Mouse (Mus musculus) T-helper 17 cell (primary cell): Measurements from ENCODE around the gene Ccdc24.

Experiments
- in situ Hi-C, 2 experiments: fragments of 300-600 bp; cut with MboI, MseI; formaldehyde crosslinking; loops; 1 replicate in 1 of 2; 2 replicates in 1 of 2; pipeline ENCODE4 v1.15.1; 2025; ENCODE audit warnings: high pct_unique_total_duplicates in 2 of 2

The Ccdc24 gene

DNA sequence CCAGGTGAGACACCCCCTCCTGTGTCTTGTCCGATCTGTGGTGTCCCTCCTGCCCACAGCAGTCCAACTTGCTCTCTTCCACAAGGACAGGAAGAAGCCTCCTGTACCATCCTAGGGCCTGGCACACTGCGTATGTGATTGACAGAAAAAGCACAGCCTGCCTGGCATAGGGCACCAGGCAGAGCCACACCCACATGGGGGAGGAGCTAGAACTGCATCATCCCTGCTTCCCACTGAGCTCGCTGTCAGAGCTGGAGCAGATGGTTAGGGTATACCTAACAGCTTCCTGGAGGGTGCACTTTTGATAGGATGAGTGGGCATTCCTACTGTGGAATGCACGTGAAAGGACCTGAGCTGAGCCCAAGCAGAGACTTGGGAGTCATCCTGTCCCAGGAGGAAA, 9.5 kb downstream of the Ccdc24 start:
- in situ Hi-C loops, result loop anchor here in 1 of 2 experiments (5.0 kb wide), 1 partner anchor 156 kb away; no protein-coding TSS in a partner anchor

DNA sequence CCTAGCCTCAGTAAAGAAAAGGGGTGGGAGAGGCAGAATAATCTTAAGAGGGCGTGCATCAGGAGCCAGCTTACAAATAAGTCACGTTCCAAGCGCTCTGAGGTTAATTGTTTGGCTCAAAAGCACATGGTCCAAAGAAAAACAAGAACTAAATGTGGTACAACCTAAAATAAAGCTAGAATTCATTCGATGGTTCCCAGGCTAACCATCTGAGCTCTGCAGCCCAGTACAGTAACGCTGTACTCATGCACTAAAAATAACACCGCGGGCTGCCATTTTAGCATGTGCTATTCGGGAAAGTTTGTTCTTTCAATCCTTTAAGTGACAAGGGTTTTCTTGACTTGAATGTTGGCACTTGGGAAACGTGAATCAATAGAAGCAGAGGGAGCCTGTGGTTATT, 11.8 kb downstream of the Ccdc24 start:
- in situ Hi-C loops, result loop anchor here in 1 of 2 experiments (5.0 kb wide), 1 partner anchor 153 kb away; no protein-coding TSS in a partner anchor

DNA sequence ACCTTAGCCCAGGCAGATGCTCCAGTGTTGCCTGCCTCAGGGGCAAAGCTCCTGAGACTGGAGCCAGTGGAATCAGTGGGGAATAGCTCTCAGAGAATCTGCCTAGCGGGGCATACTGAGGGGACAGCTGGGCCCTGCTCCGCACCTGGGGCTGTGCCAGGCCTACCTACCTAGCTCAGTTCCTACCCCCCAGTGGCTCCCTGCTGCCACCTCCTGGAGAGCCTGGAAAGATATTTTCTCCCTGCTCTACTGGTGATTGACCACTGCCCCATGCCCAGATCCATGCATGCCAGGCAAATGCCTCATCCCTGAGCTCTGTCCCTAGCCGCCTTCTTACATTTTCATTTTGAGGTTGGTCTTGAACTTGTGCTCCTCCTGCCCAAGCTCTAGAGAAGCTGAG, 13.6 kb downstream of the Ccdc24 start:
- in situ Hi-C loops, result no loop called here

DNA sequence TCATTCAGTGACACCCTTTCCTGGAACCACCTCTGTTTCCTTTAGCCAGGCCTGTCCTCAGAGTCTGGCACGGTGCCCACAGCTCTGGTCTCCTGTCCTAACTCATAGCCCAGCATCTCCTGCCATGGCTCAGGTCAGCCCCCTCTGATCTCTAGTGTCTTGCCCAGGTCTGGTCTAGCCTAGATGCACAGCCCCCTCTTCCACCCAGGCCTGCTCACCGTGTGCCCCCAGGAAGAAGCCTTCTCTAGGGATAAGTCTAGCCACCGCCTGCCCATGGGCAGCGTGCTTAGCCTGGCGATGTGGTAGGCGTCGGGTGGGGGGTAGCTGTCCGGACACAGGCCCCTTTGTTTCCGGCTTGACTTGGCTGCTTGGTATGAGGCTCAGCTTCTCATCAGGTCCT, 17.2 kb downstream of the Ccdc24 start:
- in situ Hi-C loops, result no loop called here

DNA sequence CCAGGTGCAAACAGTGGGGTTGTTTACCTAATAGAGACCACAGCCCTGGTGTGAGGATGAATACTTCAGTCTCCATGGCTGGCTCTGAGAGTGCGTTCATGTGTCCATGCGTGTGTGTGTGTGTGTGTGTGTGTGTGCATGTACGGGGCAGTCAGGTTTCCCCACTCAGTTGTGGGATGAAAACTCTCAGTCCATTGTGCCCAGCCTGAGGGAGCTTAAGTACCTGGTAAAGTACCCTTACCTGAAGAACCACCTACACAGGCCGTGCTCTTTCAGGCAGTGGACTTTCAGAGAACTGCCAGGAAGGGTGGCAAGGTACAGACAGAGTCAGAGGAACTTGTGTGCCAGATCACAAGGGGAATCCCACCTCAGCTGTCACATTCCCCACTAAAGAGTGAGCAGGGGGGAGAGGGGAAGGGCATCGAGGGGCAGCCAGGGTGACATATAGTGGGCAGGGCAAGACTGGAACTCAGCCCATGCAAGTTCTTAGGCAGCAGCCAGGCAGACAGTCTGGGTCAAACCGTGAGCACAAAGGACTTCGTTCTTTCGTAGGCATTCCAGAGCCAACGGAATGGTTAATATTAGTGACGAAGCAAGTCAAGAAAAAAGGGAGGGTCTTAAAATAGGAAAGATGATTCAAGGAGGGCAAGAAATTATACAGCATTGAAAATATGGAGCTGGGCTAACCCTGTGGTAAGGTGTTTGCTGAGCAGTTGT, 20.0 kb downstream of the Ccdc24 start:
- in situ Hi-C loops, result no loop called here

DNA sequence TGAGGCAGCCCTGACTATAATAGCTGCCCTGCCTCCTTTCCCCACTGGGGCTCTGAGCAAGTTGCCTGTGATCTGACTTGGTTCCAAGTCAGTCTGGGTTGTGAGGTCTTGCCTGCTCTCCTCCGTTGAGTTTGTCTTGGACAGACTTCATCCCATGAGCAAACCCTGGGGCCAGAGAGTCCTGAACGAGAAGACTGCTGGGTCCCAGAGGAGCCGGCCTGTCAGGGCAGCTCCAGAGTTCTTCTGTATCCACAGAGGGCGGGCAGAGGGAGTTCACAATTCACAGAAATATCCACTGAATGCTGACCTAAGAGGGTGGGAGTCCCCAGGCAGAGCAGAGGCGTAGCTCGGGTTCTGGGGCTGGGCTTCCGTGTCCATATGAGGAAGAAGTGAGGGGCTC, 21.5 kb downstream of the Ccdc24 start:
- in situ Hi-C loops, result no loop called here

DNA sequence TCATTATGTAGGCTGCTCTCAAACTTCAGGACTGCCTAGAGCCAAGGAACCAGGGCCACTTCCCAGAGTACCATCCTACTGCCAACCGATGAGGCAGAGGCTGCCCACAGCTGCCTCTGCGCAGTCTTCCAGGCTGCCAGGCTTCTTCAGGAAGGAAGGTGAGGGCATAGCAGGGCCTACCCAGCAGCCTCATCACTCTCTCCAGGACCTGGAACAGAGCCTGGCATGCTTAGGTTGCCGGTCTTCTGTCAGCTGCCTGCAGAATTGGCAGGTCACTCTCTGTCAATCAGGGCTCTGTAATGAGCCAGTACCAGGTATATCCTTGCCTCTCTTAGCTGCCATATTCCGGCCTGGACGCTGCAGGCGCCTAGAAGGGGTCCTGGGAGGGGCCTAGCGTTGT, 22.2 kb downstream of the Ccdc24 start:
- in situ Hi-C loops, result no loop called here

DNA sequence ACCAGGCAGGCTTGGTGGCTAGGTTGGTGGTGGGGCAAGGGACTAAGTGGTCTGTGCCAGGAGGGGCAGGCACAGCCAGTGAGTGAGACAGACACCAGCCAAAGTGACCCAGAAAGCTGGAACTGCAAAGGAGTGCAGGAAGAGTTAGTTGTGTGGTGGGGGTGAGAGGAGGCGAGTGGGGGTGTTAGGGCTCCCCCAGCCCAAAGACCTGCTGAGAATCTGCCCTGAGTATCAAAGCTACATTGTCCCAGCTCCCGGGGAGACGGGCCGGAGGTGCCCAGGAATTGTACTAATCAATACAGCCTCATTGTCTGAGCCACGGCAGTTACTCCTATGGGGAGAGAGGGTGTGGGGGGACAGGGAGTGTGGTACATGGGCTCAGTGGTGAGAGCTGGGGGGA, 22.9 kb downstream of the Ccdc24 start:
- in situ Hi-C loops, result no loop called here

DNA sequence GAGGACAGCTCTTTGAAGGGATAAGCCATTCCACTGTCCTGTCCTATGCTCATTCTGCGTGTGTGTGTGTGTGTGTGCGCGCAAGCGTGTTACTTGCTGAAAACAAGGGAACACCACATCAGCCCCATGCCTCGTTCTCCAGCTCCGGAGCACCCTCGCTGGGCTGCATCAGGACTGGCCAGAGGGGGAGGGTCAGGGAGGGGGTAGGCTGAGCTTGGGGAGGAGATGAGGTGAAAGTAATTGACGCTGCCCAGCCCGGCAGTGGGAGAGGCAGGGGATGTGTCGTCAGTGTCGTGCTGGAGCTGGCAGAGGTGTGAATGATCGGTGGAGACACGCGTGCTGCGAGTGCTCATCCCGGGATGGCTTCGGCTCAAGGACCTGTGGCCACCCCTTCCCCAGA, 23.3 kb downstream of the Ccdc24 start:
- in situ Hi-C loops, result no loop called here

DNA sequence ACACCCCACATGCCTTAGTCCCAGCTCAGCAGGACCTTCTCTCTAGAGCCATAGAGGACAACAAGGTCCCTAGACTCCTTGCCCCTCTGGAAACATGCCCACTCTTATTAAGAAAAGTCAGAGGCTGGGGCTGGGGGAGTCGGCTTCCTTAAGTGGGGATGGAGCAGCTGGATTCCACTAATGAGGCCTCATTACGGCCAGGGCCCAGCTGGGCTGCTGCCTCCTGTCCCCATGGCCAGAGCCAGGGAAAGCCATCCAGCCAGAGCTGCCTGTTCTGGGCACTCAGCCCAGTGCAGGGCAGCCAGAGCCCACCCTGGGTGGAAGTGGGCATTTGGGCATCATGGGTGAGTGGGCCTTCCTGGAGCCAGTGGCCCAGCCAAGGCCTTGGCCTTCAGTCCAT, 25.3 kb downstream of the Ccdc24 start:
- in situ Hi-C loops, result no loop called here

DNA sequence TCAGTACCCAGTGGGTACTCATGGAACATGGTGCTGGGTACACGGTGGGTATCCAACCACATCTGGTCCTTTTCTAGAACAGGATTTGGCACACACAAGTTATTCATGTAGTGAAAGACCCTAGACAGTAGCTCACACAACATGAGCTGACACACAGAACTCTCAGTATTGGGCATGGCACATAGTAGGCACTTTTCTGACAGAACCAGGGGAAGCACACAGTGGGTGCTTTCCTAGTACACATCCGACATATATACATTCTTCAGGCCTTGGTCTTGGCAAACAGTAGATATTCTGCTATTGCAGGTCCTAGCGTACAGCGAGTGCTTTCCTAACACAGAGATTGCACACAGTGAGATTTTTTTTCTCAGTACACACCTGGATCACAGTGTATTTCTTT, 26.1 kb downstream of the Ccdc24 start:
- in situ Hi-C loops, result no loop called here

DNA sequence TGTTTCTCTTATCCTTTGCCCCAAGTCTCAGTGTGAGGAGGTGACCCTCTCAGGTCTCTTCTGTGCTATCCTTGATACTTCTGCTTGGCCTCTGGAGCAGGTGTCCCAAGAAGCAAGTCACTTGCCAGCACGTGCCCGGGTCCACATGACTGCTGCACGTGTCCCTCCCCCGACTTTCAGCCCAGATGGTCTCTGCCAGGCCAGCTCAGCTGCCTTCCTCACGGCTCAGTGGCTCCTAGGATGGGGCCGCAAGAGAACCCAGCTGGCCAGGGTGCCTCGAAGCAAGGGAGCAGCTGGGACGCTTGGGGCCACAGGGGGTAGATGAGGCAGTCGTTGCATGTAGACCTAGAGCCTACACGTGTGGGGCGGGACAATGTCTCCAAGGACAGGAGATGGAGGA, 27.0 kb downstream of the Ccdc24 start:
- in situ Hi-C loops, result no loop called here

DNA sequence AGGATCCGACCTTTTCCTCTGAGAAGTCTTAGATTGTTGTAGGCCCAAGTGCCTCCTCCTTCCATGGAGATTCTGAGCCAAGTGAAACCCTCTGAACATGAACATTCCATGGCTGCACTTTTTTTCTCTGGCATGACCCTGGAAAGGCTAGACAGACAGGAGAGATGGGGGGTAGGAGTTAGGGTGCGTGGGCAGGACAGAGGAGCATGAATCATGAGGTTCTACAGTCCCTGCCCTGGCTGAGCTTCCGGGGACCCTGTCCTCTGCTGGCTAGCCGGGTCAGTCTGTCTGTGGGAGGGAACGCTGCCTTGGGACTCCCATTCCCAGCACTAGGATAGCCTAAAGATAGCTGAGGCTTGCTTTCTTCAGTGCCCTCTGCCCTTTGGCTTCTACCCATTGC, 27.9 kb downstream of the Ccdc24 start:
- in situ Hi-C loops, result no loop called here

DNA sequence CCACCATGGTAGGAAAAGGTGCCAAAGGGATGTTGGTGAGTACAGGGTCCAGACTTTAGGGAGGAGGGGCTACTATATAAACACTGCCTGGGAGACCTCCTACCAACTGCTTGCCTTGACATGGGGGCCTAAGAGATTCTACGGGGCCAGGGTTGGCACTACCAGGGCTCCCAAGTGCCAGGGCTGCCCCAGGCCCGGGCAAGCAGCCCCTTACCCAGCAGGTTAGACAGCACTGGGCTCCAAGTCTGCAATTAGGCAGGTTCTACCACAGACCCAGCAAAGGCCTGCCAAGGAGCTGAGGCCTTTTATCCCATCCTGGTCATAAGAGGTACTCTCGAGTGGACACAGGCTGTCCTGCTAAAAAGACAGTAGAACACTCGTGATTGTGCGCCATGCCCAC, 29.3 kb downstream of the Ccdc24 start:
- in situ Hi-C loops, result no loop called here

DNA sequence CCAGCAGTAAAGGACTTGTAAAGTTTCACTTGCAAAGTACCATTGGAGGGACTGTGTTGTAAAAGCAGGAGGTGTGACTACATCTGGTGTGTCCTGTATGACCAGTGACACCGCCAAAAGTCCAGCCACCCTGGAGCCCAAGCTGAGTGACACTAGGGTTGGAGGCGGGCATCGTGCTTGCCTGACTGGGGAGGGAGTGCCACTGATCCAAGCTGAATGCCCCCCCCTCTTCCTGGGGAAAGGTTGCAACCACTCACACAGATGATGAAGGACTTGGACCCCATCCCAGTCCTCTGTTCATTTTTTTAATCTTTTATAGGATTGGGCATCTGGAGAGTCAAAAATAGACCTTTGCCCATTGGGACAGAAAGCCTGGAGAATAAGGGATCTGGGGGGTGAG, 30.8 kb downstream of the Ccdc24 start:
- in situ Hi-C loops, result no loop called here

DNA sequence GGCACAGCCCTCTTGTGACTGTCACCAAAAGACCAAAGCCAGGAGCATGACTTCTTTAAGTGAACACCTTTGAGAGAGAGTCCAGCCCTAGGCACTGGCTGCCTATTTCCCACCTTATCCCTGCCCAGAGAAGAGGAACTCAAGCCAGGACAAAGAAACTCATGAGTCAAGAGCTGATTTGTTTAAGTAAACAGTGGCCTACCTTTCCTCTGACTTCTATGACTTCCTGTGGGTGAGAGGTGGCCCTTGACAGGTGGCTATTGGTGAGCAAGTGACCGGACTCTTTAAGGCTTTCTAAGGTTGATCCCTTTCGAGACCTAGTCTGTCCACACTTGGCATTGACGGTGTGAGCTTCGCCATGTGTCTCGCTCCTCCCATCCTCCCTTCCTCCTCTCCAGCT, 31.5 kb downstream of the Ccdc24 start:
- in situ Hi-C loops, result no loop called here

DNA sequence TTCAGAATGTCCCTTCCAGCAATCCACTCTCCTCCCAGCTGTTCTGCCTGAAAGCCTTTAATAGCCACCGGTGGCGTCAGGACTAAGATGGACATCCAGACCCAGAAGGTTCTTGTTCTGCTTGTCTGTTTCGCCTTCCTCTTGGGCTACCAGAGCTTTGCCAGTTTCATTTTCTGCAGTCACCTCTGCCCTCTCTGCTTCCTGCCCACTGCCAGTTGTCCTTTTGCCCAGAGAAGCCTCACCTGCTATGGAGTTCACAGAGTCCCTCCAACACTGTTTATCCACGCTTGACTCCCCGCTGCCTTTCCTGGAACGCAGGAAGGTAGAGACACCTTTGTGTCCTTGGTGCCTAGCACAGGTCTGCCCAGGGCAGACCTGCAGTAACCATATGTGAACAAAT, 33.0 kb downstream of the Ccdc24 start:
- in situ Hi-C loops, result no loop called here

DNA sequence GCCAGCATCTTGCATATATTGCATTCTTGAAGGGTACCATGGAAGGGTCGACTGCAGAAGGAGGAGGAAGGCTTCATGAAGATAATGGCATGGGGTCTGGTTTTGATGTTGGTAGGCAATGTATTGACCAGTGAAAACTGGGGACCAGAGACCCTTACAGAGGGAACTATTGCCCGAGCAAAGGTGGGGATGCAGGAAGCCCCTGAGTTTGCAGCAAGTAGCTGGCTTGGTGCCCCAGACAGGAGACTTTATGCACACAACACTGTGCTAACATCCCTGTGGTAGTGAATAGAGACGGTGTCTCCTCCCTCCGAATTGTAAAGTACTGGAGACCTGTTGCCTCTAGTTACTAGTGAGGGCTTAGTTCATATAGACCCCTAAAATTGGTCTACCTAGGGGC, 35.1 kb downstream of the Ccdc24 start:
- in situ Hi-C loops, result no loop called here

DNA sequence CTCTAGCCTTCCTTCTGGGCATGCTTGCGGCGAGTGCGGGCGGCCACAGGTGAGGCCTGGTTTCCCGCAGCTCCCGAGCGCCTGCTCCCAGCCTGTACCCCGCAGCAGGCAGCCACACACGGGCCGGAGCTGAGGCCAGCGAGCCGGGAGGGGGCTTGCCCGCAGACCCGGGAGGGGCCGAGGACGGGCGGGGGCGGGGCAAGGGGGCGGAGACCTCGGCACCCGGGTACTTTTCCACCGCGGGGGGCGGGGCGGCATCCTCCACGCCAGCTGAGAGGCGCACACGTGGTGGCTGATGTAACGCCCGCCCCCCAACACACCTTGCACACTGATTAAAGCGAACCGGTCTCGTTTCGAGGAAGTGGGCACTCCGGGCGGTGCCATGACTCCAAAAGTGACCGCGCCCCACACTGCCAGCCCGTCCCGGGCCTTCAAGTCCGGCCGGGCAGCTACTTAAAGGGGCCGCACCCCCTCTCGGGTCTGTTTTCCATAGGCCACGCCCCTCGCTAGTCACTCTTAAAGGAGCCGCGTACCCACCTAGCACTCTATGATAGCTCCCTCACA, 36.1 kb downstream of the Ccdc24 start:
- in situ Hi-C loops, result no loop called here

DNA sequence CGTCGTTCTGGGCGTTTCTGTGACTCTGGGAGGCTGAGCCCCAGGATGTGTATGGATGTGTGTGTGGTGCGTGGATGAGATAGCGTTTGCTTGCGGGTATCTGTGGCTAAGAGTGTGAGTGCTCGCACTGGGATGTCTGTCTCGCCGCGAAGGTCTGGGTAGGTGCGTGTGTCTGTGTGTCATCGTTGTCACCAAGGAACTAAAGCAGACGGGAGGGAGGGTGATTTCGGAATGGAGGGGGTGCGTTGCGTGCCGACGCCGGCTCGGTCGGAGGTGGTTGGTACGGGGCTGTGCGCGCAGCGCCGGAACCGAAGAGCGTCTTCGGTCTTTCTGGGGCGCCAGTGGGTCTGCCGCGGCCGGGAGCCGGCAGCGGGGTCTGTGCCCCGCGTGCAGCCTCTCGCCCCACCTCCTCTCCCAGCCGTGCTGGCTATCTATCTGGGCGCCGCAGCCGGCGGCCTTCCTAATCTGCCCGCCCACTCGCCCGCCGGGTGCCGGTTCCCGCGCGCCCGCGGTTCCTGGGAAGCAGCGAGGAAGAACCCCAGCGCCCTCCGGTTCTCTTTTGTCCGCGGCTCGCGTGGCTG, 36.7 kb downstream of the Ccdc24 start:
- in situ Hi-C loops, result no loop called here

DNA sequence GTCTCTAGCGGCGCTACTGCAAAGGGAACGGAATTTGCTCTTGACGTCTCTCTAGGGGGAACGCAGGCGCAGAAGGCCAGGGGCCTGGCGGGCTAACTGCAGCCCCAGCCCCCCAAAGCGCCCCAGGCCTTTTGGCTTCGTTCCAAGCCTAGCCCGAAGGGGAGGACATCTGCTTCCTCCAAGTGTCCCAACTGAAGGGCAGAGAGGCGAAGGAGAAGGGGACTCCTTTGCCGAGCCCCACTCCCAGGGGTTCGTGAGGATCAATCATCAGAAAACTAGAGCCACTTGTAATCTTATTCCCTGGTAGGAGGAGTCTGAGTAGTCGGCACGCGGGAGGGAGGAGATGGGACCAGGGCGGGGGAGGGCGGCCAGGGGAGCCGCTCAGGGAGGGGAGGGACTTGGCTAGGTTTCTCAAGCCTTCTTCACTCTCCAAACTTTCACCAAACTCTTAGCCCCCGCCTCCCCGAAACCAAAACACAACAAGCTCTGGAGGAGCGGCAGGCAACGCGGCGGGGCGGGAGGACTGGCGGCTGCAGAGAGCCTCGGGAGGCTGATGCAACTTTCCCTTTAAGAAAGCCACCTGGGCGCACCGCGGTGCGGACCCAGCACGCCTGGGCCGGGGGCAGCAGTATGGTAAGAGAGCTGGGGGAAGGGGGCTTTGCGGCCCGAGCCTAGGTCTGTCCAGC, 37.4 kb downstream of the Ccdc24 start:
- in situ Hi-C loops, result no loop called here

DNA sequence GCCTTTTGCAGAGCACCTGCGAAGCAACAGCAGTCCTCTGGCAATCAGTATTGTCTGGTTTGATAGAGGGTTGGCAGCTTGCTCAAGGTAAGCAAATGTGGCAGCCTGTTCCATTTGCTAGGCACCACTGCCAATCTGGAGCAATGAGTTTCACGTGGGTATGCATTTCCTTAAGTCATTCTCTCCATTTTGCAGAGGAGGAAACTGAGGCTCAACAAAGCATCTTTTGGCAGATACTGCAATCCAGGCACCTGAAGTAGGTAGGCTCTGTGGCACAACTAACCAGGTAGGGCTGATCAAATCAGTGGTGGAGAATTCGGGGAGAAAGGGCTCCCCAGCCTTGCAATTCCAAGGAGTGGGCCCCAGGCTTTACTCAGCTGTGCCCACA, 37.9 kb downstream of the Ccdc24 start, which contains the start of gene Slc6a9:
Slc6a9 (plus strand) TSS at position 50 of the 388 bp plus-strand sequence.
- in situ Hi-C loops, result no loop called here
